Mouse (Mus musculus) liver, postnatal 0 days (tissue): ENCODE measurements at regions not wholly inside any gene's neighbourhood (a gene's known extent, or its start where the extent isn't known, plus 50 kb on each side); places are given as distances from the start of the nearest gene placed in this dataset.

ENCODE experiments used
- ATAC-seq: fragments of 200-750 bp; cut with Nextera tagmentation; 2 replicates; pipeline ENCODE4 v1.8.0; 2017; ENCODE audit warnings: mild to moderate bottlenecking, moderate library complexity
- DNase-seq: peaks from one replicate; pipeline ENCODE4 v3.0.0-alpha.2; 2016
- H3K27ac ChIP-seq: fragments of 300-500 bp; sonication (generic); 2 replicates; pipeline ENCODE4 v1.5.1; 2014; ENCODE audit warnings: antibody characterized with exemption, moderate library complexity, mild to moderate bottlenecking, low read depth
- H3K27me3 ChIP-seq: fragments of 300-500 bp; sonication (generic); 2 replicates; pipeline ENCODE4 v1.6.1; 2014; ENCODE audit warnings: low read length, control low read depth, mixed read lengths; ENCODE audit not compliant: insufficient read depth
- H3K36me3 ChIP-seq: fragments of 300-500 bp; sonication (generic); replicated peaks from 2 replicates; pipeline ENCODE4 v1.6.1; 2014; ENCODE audit warnings: mild to moderate bottlenecking, control low read depth, low read length, moderate library complexity, mixed read lengths; ENCODE audit not compliant: insufficient read depth
- H3K4me1 ChIP-seq: fragments of 300-500 bp; sonication (generic); 2 replicates; pipeline ENCODE4 v1.6.1; 2014; ENCODE audit warnings: antibody characterized with exemption, mild to moderate bottlenecking, control low read depth; ENCODE audit not compliant: insufficient read depth
- H3K4me2 ChIP-seq: fragments of 300-500 bp; sonication (generic); 2 replicates; pipeline ENCODE4 v1.6.1; 2014; ENCODE audit warnings: low read depth, mild to moderate bottlenecking, low read length, moderate library complexity, mixed read lengths
- H3K4me3 ChIP-seq: fragments of 300-500 bp; sonication (generic); 2 replicates; pipeline ENCODE4 v1.5.1; 2014; ENCODE audit warnings: low read depth, low read length
- H3K9ac ChIP-seq: fragments of 300-500 bp; sonication (generic); replicated peaks from 2 replicates; pipeline ENCODE4 v1.6.1; 2014; ENCODE audit warnings: mild to moderate bottlenecking, moderate library complexity
- H3K9me3 ChIP-seq: fragments of 300-500 bp; sonication (generic); 2 replicates; pipeline ENCODE4 v1.6.1; 2016; ENCODE audit warnings: mild to moderate bottlenecking, control low read depth, low read length, mixed read lengths
- CTCF ChIP-seq: sonication (generic); IDR thresholded peaks from 2 replicates; pipeline ENCODE4 v1.5.1; 2016; ENCODE audit warnings: antibody characterized with exemption, low read depth
- EP300 ChIP-seq: IDR thresholded peaks from 2 replicates; pipeline ENCODE4 v1.6.1; 2016; ENCODE audit warnings: antibody characterized with exemption, low read depth, mild to moderate bottlenecking
- WGBS: fragments of 180-500 bp; shearing (Covaris S2); extraction: QIAGEN DNeasy Blood & Tissue Kit; methylation state at CpG from one replicate; pipeline ENCODE4 v1.1.7; 2014; ENCODE audit not compliant: insufficient replicate concordance; 5-methylcytosine and 5-hydroxymethylcytosine counted together

- H3K27ac ChIP-seq: no peak overlapping the region
- WGBS: 21% methylated on average over 1 of the region's 1 CpGs
- no peaks in the 10 kb centered on the region for H3K36me3 ChIP-seq
- no peak overlapping the region for H3K9ac ChIP-seq
- DNase-seq: no peak
- no peaks in the 10 kb centered on the region for H3K27me3 ChIP-seq
- no peaks in the 10 kb centered on the region for H3K9me3 ChIP-seq
- no peak for ATAC-seq
- TF ChIP-seq CTCF (no peak), EP300 (no peak)
- H3K4me3 ChIP-seq: no peak overlapping the region
- no peak overlapping the region for H3K4me2 ChIP-seq
- no peaks in the 10 kb centered on the region for H3K4me1 ChIP-seq
Observed at GRCm38 (mm10) chr4:69898831-69899230, 511.4 kb downstream of the Cdk5rap2 start.

DNA sequence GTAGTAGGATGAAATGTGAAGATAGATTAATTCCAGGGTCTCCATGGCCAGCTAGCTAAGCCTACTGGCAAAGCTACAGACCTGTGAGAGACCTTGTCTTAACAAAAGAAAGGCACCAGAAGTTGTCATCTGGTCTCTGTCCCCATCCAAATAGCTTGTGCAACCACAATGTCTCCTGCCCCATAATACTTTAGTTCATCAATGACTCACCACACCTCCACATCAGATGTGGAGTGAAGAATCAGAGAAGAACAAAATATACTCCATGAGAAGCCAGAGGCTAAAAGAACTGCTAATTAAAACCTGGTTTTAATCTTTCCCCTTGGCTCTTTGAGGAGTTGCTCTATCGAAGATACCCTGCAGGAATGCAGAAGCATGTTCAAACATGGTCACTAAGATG lies 514.1 kb downstream of the Cdk5rap2 start:
- Histone ChIP-seq H3K4me3 (no peak overlapping the region), H3K27me3 (no peaks in the 10 kb centered on the region), H3K27ac (no peak overlapping the region), H3K36me3 (no peaks in the 10 kb centered on the region), H3K9me3 (no peaks in the 10 kb centered on the region), H3K4me1 (no peaks in the 10 kb centered on the region), H3K4me2 (no peak overlapping the region), H3K9ac (no peak overlapping the region)
- 57% methylated on average over 1 of the region's 1 CpGs for WGBS
- ATAC-seq (no peak), DNase-seq (no peak)
- TF ChIP-seq CTCF (no peak), EP300 (no peak)

DNA sequence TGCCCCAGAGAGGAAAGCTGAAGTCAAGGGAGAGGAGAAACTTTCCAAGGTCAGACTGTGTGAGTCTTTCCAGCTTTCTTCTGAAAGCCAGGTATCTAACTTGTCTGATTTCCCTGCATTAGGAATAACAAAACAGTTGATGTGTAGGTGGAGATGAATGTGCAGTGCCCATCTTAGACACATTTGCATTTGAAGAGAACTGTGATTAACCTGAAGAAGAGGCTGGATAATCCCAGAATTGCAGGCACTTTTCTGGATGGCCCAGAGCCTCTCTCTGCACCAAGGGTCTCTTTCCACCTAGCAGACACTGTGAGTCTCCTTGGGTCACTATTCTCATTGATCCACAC lies 517.4 kb downstream of the Cdk5rap2 start:
- no peak overlapping the region for H3K27ac ChIP-seq
- DNase-seq (no peak), ATAC-seq (no peak)
- H3K9ac ChIP-seq: no peak overlapping the region
- H3K4me2 ChIP-seq: no peak overlapping the region
- TF ChIP-seq CTCF: no peak
- no peak overlapping the region for H3K4me3 ChIP-seq
- H3K27me3 ChIP-seq: no peaks in the 10 kb centered on the region
- H3K4me1 ChIP-seq: no peaks in the 10 kb centered on the region
- H3K9me3 ChIP-seq: no peaks in the 10 kb centered on the region
- no peaks in the 10 kb centered on the region for H3K36me3 ChIP-seq

DNA sequence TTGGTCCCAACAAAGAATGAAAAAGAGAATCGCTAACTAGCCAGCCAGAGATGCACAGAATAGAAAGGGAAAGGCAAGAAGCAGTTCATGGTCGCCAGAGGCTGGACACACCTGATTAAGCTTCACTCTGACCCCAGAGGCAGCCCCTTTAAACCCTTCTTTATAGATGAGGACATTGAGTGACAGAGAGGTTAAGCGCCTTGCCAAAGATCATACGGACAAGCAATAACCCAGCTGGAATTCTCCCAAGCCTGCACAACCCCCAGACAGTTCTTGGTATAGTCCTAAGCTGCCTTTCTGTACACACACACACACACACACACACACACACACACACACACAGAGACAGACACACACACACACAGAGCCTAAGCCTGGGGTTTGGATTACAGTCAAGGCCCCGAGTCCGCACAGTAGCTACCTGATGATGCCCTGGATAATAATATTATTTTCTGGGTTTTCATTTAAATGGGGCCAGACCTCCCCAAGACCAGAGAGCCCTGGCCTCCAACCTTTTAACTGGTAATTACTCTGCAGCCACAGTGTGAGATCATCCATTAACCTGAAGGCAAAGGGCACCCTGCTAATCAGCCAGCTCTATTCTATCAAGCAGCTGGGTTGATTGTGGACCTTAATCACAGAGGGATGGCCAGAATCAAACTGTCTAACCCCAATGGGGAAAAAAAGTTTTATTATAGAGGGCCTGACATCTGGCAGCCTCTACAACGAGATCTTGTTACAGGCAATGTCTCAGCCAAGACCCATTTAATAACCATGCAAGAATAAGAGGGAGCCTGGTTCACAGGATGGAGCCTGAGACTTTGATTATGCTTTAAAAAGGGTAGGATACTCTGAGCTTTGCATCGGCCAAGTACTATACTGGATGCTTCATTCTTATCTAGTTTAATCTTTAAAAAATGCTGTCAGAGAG lies 518.1 kb downstream of the Cdk5rap2 start:
- no peak overlapping the region for H3K4me3 ChIP-seq
- DNase-seq (no peak), ATAC-seq (no peak)
- no peak overlapping the region for H3K27ac ChIP-seq
- no peaks in the 10 kb centered on the region for H3K36me3 ChIP-seq
- no peaks in the 10 kb centered on the region for H3K27me3 ChIP-seq
- H3K9me3 ChIP-seq: no peaks in the 10 kb centered on the region
- WGBS: 68% methylated on average over 8 of the region's 8 CpGs
- no peak overlapping the region for H3K4me2 ChIP-seq
- no peaks in the 10 kb centered on the region for H3K4me1 ChIP-seq
- TF ChIP-seq CTCF (no peak), EP300 (no peak)
- no peak overlapping the region for H3K9ac ChIP-seq

DNA sequence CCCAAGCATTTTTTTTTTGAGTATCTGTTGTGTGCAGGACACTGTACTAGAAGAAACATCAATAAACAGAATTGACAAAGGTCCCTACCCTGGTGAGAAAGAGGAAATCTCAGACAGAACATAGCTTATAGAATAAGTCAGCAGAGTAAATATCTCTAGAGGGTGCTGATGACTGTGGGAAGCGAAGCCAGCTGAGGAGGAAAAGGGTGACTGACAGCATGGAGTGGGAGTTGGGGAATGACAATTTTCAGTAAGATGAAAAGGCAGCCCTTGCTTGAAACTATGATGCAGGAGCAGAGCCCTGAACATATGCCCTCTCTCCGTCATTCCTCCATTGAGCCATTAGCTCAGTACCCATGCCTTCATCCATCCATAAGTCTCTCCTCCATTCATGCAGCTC lies 519.6 kb downstream of the Cdk5rap2 start:
- no peak for TF ChIP-seq CTCF
- TF ChIP-seq EP300: no peak
- whole genome bisulfite sequencing: 58% methylated on average over 2 of the region's 2 CpGs
- Histone ChIP-seq H3K4me3 (no peak overlapping the region), H3K4me2 (no peak overlapping the region), H3K9ac (no peak overlapping the region), H3K9me3 (no peaks in the 10 kb centered on the region), H3K27me3 (no peaks in the 10 kb centered on the region), H3K4me1 (no peaks in the 10 kb centered on the region), H3K36me3 (no peaks in the 10 kb centered on the region), H3K27ac (no peak overlapping the region)
- ATAC-seq: no peak
- no peak for DNase-seq

DNA sequence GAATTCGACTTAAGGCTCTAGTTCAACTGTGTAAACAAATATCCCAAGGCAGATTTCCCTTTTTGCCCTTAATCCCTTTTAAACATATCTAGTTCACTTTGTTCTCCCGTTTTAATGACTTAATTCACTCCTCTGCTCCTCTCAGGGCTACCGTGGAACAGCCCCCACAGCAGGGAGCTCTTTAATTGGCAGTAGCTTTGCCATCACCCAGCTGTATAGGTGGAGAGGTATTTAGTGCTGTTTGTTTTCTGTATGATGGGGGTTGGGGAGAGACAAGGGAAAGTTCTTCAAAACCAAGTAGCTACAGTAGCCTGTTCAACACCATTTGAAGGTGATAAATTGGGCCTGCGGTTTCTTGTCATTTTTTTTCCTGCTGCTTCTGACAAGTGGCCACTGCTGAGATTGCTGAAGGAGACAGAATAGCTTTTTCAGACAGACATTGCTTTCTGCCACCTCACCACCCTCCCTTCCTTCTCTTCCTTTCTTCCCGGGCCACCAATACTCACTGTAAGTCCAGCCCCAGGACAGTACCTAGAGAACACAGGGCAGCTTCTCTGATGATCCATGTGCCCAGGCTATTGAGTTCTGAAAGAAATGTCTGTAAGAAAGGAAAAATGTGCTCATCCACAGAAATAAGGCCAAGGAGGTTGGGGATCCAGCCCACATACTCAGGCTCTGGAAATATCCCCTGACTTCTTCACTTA lies 520.2 kb downstream of the Cdk5rap2 start:
- Histone ChIP-seq H3K27ac (no peak overlapping the region), H3K9ac (no peak overlapping the region), H3K4me3 (no peak overlapping the region), H3K9me3 (no peaks in the 10 kb centered on the region), H3K4me1 (no peaks in the 10 kb centered on the region), H3K27me3 (no peaks in the 10 kb centered on the region), H3K36me3 (no peaks in the 10 kb centered on the region), H3K4me2 (no peak overlapping the region)
- ATAC-seq (no peak), DNase-seq (no peak)
- WGBS: 37% methylated on average over 5 of the region's 5 CpGs
- TF ChIP-seq CTCF (no peak), EP300 (no peak)
